Mouse (Mus musculus) embryo, embryonic 11.5 days (tissue): ENCODE measurements around the gene Magi2.
"Not testable (repeated sequence)": the region's sequence is repeated elsewhere in the genome, so short reads cannot be mapped to it uniquely, and the experiment has no call there.

Experiments used
- DNase-seq: peaks from one replicate; pipeline ENCODE4 v3.0.0-alpha.2; 2012; ENCODE audit warnings: low read depth, low spot score

The Magi2 gene

DNA sequence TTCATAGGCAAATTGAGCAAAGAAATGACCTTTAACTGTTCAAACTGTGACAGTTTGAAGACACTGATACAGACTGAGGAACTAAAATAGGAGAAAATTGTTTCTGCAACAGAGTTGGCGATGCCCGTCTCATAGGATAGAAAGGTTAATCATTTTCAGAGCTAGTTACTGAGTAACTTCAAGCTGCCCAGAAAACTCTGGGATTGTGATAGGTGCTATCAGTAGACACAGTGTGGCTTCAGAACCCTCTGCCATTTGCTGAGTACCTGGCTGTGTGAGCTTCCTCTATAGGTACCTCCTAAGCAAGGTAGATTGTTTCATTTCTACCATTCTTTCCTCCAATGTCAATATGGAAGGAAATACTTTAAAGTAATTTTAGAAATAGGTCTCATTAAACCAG, 1014.7 kb downstream of the Magi2 start:
- no peak for DNase-seq

DNA sequence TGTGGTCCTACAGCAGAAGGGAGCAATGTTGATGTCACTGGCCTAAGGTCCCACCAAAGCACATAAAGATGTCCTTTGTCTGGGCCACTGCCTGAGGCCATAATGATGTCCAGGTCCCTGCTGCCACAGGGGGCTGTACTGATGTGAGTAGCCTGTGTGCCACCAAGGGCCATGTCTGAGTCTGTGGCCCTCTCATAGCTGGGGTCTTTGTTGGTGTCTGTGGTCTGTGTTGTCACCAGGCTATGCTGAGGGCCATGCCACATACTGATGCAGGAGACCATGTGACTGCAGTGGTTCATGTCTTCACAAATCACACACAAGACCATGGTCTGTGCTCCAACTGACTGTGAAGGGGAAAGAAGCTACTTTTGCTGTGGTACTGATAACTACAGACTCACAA, 1015.7 kb downstream of the Magi2 start:
- DNase-seq = no peak

DNA sequence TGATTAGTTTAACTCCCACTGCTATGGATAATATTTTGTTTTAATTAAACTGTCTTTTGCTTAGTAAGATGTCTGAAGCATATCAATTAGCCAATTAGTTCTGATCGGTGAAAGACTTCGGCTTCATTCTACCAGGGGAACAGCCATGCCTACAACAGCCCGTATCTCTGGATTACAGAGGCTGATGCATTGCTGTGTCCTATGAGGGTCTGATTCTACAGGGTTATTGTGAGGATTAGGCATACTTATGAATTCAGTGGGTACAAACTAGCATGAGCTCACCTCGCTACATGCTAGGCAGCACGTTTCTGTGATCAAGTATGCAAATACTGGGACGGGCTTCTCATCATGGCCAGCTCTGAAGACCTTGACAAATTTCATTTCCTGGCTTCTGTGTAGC, 1022.5 kb downstream of the Magi2 start:
- no peak for DNase-seq

DNA sequence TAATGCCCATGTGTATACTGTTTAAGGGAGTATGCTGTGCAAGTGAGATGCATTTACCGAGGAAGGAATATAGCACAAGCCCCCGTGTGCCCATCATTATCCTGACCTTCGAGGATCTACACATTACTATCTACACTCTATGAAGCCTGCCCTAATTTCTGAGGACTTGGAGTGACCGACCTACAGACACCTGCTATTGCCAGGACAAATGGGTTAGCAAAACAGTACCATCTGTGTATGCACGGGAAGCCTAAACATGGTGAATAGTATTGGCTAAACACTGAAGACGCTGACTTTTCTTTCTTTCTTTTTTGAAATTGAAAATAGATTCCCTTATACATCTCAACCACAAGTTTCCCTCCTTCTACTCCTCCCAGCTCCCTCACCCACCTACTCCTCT, 1024.7 kb downstream of the Magi2 start:
- DNase-seq = no peak

DNA sequence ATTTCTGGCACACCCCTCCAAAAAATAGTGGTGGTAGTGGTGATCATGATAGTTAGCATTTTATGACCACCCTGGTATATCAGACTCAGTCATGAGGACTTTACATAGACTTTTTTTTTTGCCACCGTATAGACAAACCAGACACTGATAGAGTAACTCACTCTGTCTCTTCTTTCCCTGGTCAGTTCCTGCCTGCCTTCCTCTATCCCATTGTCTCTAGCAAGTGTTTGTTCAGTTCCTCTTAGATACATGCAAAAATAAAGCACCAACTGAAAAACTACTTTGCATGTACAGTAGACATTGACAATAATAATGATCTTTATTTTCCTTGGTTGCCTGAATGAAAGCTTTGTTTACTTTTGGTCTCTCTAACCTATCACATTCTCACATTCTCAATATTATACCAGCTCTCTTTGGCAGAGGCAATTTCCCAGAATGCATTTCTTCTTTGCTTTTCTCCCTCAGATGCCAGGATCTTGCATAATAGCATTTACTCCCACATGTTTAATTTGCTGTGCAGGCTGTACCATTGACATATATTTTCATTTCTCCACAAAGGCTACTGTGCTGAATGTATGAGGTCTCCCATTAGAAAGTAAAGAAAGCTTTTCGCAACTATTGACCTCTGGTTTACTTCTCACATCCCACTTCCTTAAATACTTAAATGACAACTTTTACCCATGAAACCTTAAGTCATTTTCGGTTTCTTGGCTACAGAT, 1029.5 kb downstream of the Magi2 start:
- no peak for DNase-seq

DNA sequence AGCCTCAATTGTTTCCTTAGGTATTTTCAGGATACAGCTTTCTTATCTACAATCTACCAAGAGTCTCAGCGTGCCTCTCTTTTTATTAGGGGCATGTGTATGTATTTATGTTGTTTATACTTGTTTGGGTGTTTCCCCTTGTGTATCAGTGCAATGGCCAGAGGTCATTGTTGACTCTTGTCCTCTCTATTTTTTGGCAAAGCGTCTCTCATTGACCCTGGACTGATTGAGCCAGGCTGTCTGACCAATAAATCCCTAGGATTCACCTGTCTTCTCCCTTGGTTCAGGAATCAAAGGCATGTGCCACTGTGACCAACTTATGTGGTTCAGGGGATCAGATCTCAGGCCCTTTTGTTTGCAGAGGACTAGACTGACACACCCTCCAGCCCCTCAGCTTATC, 1030.1 kb downstream of the Magi2 start:
- no peak for DNase-seq

DNA sequence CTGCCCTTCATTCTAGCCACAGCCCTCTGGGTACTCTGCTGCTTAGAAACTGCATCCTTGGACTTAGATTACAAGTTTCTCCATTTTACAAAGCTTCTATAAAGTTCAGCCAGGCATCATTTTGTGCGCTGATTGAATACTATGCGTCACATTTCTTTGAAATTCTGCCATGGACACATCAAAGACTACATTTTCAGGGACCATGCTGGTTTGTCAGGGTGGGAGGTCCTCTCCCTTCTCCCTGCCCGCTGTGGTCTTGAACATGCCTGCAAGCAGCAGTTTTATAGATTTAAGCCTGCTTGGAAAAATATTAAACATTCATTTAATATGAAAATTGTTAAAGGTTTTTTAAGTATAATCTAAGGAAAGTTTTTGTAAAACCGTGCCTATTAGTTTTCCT, 1030.6 kb downstream of the Magi2 start:
- no peak for DNase-seq

DNA sequence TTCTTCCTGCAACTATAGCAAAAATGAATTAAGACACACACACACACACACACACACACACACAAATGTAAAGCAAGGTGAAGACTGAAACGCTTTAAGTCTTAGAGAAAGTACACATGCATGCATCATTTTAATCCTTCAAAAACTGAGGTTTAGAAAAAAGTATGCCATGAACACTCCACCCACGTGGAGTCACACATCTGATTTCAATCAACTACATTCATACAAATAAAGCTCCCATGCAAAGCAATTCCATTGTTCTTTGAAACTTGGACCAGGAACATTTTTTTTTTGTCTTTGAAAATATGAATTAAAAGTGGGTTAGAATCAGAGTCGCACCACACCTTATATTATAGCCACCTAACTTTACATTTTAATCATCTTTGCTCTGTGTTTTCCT, 1032.9 kb downstream of the Magi2 start:
- DNase-seq = no peak

DNA sequence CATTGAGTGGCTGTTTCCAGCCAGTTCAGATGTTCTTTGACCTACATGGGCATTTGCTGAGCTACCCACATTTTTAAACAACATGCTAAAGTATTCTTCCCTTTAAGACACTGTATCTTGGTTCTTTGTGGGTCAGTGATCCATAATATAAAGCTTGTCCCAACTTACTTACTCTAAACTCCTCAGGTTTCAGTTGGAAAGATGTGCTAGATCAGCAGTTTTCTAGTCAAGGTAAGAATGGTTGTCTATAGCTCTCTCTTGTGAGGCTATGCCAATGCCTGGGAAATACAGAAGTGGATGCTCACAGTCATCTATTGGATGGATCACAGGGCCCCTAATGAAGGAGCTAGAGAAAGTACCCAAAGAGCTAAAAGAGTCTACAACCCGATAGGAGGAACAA, 1045.8 kb downstream of the Magi2 start:
- not testable (repeated sequence) for DNase-seq

DNA sequence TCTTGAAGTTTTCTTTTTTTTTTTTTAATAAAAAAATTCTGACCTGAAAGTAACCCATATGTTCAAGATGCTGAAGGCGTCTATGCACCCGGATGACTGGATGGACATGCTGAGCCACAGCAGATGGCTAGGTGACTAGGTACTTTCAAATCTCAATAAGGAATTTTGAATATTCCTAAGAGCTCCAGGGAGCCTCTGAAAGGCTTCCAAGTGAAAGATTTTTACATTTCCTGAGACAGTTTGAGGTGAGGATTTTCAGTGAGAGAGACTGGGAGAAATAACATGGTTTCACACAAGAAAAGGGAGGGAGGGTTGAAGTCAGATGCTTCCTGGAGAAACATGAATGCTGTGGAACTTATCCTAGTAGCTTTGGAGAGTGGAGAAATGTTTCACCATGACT, 1048.8 kb downstream of the Magi2 start:
- DNase-seq = no peak

DNA sequence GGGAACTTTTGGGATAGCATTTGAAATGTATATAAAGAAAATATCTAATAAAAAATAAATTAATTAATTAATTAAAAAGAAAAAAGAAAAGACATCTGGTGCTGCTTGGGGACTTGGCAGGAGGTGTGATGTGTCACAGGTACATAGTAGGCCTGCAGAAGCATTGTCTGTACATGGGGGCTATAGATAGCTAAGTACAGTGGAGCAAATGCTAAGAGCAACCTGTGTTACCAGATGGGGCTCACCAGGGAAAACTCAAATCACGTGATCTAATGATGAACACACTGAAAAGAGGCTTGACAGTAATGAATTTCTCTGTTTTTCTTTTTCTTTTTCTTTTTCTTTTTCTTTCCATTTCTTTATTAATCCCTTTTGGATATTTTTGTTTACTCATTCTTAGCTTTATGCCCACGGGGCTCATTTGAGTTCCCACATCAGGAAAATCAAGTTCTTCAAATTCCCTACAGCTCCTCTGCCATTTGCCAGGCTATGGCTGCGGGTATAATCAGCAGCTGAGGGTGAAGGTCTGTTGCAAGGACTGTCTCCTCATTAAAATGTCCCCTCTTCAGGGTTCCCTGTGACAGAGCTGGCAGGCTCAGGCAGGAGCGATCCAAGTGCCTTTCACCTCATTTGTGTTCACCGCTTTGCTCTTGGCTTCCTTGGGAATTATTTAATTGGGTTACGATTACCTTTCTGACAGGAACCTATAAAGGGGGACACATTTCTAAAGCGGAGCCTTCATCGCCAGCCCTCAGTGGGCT, 1058.4 kb downstream of the Magi2 start:
- no peak for DNase-seq

DNA sequence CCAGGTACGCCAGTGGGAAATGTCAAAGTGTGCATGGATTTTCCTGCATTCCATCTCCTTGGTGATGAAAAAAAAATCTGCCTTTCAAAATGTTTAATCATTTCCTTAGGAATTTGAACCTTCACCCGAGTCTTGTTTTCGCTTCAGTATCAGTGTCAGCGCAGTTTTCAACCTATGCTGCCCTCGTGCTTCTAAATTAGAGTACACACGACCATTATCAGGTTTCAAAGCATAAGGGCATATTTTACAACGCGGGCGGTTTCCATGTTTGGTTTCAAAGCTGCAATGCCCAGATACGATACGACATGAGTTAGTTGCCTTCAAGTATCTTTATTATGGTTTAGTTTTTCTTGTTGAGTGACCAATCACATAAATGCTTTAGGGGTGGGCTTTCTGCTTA, 1067.7 kb downstream of the Magi2 start:
- DNase-seq = no peak

DNA sequence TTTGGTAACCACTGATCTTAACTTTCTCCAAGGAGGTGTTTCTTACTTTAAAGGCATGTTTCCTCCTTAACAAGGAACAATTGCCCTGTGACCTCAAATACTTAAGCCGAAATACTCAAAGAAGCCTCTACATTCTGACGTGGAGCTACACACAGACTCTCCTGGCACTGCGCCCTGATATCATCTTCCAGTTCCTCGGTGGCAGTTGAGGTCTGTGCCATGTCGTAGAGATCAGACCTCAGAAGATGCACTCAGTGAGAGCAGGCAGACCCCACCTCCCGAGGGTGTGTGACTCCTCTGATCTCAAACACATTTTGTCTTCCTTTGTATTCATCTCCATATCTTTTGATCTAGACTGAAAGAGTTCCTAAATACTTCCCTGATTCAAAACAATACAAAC, 1073.0 kb downstream of the Magi2 start:
- no peak for DNase-seq

DNA sequence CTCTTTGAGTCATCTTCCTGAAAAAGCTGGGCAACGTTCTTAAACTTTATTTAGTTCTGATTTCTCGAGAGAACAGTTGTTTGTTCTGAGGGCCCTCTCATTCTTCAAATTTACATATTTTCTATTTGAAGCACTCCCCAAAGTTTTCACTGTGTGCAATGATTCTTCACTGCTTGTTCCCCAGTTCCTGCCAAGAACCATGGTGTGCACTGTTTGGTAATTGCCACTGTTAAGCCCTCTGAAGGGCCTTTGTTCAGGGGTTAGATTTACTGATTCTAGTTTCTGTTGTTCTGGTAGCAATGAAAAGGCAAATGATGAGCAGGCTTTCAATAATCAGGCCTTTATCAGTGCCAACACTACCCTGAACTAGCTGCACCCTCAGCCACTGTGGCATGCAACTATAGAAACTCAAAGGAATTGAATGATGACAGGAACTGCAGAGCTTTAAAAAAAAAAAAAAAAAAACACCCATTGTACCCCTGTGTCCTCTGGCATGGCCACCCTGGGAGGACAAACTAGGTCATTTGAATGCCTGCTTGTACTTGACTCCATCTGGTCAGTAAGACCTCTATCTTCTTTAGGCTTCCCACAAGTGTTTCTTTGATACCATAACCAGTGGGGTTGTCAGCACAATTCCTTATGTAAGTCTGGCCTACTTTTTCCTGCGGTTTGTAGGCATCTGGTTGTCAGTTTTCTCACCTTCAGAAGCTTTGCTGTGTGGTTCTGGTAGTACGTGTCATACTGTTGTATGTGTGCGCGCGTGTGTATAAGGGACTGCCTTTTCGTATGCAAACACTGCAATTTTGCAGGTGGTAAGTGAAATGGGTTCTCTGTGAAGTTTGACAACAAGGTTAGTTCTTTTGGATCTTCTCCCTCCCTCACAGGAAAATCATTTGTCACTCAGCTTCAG, 1076.5 kb downstream of the Magi2 start:
- DNase-seq = no peak

DNA sequence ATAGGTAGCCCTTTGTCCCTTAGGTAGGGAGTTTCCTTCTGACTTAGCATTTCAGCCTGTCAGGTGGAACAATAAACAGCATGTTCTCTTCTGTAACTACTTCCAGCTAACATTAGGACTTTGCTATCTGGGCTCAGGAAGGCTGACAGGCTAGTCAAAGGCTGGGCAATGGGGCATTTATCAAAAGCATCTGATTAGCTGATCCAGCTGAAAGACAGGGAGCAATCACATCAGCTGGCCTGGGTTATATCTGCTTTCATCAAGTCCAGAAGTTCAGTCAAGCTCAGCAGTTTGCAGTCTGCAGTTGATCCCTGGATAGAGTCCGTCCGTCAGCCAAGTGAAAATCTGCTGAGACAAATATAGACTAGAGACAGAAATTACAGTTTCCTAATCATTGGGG, 1094.1 kb downstream of the Magi2 start:
- no peak for DNase-seq

DNA sequence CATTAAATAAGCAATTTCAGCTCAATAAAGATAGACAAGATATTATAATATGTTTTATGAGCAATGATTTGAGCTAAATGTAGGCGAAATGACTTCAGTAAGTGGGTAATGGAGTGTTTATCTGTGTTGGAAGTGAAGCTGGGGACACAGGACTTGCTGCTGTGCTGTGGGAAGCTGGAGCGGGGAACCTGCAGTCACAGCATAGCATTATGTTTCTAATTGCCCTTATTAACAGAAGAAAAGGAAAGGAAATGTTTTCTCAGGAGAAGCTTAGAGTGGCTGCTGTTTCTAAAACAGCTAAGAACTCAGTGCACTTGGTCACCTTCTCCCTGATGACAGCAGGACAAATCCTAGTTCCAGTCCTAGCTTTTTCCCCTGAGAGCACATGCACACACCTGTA, 1098.5 kb downstream of the Magi2 start:
- no peak for DNase-seq

DNA sequence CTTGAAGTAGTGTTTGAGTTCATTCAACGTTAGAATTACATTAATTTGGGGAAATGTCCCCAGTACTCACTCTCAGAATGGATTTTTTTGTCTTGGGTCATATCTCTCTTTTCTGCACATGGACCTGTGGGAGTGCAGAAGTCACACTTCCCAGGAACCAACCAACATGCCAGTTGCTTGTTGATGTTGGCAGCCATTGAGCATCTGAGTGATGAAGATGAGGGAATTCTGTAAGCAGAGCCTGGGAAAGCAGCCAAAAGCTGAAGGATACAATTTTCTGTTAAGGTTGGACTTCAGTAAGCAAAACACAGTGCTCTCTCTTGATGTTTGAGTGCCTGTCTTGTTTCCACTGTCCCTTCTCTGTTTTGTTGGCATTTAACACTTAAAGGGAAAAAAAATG, 1102.1 kb downstream of the Magi2 start:
- no peak for DNase-seq

DNA sequence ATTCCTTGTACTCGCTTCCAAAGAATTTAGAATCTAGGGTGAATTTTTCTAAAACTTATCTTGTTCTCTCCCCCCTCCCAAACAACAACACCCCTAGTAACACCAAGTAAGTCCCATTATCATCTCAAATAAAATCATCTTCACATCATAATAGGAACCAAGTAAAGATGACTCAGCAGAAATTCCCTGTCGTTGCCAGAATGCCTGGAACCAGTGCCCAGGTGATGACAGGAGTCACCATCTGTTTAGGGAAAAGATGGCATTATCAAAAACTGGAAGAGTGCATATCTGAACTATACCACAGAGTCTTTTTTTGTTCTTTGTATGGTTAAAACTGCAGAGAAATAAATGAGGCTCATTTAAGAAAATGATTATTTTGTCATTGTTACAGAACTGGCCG, 1103.2 kb downstream of the Magi2 start:
- no peak for DNase-seq

DNA sequence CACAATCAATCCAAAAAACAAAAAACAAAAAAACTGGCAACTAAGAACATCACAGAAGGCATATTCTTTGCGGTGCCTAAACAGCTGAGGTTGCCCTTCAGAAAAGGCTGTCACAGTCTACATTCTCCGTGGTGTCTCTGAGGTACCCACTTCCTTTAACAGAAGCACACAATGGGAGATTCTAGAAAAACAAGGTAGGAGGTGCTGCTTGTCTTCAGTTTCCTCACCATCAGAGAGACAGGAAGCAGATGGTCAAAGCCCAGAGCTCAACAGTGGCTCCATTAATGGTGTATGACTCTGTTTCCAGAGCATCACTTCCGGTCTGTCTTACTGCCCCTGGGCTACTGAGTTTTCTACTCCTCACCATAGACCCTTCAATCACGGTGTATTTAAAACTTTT, 1105.7 kb downstream of the Magi2 start:
- no peak for DNase-seq

DNA sequence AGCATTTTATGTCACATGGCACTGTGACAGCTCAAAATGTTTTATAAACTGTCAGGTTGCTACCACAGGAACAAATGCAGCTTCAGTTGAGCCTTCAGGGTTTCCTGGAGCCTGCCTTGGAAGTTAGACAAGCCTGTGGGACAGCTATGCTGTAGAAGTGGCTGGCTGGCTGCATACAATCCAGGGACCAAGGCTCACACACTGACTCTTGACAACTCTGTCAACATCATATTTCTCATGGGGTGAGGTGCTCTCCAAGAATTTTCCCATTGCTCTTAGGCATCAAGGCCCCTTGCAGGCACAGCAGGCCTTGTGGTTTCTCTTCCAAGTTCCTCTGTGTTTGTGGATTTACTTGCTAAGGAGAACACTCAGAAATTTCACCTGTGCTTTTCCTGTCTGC, 1107.7 kb downstream of the Magi2 start:
- DNase-seq = no peak

DNA sequence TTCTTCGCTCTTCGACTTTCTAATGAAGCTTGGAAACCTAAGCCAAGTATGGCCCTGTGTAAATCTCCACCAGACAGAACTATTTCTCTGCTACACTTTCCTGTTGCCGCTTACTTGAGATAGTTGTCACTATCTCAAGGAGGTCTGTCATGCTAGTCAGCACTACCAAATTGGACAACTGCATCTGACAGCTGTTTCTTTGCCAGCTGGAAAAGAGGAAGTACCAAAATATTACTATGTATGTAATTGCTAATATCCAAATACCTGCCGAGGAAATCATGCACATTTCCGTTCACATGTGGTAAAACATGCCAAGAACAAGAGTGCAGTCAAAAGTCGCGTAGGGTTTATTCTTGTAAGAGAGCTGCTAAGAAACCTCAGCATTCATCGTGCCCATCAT, 1126.1 kb downstream of the Magi2 start:
- DNase-seq = no peak

DNA sequence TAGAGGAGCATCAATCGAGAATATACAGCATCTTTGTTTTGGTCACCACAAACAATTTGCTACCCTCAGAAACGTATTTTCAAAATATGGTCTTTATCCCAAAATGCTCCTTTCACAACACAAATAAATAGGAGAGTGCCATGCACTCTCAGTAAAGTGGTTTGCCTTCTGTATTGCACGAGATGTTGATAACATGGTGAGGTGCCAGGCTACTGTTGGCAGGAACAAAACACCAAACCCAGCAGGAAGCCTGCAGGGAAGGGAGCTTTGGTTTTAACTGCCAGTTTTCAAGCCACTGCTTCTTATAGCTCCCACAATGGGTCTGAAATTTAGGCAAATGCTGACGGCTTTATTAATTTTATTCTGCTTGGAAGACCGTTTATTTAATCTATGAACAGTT, 1131.6 kb downstream of the Magi2 start:
- no peak for DNase-seq
